Mouse (Mus musculus) stomach, postnatal 0 days (tissue): ENCODE measurements around the gene Satb2.

Source experiments
- CTCF ChIP-seq: IDR thresholded peaks from 2 replicates; pipeline ENCODE4 v1.5.1; 2016; ENCODE audit warnings: antibody characterized with exemption, low read depth, mild to moderate bottlenecking, moderate library complexity
- EP300 ChIP-seq: optimal IDR thresholded peaks from 2 replicates; pipeline ENCODE3; 2016; ENCODE audit warnings: antibody characterized with exemption

DNA sequence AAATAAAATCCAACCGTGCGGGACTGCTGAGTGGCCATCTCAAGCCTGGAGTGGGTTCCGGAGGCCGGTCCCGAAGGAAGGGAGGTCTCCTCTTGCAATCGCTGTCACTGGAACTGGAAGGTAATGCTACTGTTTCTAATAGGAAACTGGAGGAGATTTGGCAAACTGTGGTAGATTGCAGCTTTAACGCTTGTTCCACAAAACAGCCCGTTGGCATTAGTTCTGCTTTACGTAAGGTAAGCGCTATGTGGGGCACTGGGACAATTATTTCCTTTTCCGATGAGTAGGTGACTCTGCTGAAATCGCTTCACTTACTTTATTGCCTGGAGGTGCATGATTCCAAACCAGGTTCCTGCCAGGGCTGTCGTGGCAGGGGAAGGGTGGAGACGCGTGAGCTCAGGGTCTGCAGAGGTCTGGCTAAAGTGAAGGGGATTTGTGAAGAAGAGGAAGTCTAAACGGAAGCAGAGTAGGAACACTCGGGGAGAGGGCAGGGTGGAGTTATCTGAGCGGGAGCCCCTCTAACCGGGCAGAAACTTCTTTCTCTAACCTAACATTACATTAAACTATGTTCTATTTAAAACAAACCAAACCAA is 183.3 kb downstream of the Satb2 start:
- TF ChIP-seq CTCF (no peak), EP300 (no peak)
